Mouse (Mus musculus): ENCODE measurements around the gene Pex16. TPM values are rescaled to one million over a fixed set of nuclear protein-coding genes. Genes with fewer than 3 reads are reported as not detected.

Pex16 gene
- polyA plus RNA-seq, 1 experiment from 2014 or later, result 26.1 TPM

DNA sequence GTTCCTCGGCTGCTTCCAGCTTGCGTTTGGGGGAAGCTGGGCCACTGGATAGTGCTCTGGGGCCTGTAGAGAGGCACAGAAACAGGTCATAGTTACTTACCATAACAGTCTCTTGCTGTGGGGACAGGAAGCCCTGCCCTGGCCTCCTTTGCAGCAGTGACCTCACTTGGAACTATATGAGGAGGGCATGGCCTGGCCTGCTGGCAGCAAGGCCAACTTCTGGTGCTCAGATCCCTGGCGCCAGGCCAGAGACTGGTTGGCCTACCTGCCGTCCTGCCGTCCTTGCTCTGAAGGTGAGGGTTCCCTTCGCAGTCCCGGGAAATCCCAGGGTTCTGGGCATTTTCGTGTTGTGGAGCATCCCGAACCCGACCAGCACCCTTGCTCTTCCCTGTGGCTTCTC, 37.2 kb downstream of the Pex16 start:
- Histone ChIP-seq H3K4me1 (no peaks in the 10 kb centered on the region), H3K27me3 (ENCODE audit: low read depth, poor library complexity, severe bottlenecking) (no peaks in the 10 kb centered on the region), H3K36me3 (peaks cover 100% of the 10 kb centered on the region), H3K9me3 (replicated peaks) (no peaks in the 10 kb centered on the region), H3K4me3 (no peak overlapping the region), H3K27ac (replicated peaks) (no peak overlapping the region)
- no peak for DNase-seq (ENCODE audit: low spot score)
- 92% methylated on average over 10 of the region's 10 CpGs for WGBS

DNA sequence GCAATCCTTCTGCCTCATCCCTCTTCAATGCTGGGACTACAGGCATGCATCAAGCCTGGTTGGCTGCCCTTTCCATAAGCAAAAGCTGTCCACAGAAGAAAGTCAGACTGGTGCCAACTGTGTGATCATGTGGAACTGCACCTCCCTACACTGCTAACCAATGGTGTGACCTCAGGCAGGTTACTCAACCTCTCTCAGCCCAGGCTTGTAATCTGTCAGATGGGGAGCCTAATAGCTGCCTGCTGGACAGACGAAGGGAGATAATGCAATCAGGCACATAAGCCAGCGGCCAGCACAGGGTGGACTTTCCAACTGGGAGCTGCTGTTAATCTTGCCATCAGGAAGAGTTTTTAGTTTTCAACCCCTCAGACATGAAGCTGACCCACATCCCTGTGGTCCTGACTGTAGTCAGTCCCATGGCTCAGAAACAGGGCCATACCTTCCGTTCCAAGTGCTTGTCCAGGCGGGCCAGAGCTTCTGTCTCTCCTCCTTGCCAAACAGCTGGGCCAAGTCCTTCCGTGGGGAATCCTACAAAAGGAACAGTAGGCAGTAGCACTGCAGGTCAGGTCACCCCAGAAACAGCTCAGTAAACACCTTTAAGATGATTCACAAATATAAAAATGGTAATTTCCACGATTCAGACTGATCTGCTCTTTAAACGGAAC, 47.4 kb downstream of the Pex16 start:
- peaks cover 44% of the 10 kb centered on the region for H3K4me1 ChIP-seq
- 93% methylated on average over 7 of the region's 7 CpGs for WGBS
- H3K27me3 ChIP-seq (ENCODE audit: low read depth, poor library complexity, severe bottlenecking), result no peaks in the 10 kb centered on the region
- no peak overlapping the region for H3K27ac ChIP-seq (replicated peaks)
- H3K4me3 ChIP-seq, result no peak overlapping the region
- no peaks in the 10 kb centered on the region for H3K9me3 ChIP-seq (replicated peaks)
- H3K36me3 ChIP-seq, result peaks cover 94% of the 10 kb centered on the region
- DNase-seq (ENCODE audit: low spot score), result no peak

DNA sequence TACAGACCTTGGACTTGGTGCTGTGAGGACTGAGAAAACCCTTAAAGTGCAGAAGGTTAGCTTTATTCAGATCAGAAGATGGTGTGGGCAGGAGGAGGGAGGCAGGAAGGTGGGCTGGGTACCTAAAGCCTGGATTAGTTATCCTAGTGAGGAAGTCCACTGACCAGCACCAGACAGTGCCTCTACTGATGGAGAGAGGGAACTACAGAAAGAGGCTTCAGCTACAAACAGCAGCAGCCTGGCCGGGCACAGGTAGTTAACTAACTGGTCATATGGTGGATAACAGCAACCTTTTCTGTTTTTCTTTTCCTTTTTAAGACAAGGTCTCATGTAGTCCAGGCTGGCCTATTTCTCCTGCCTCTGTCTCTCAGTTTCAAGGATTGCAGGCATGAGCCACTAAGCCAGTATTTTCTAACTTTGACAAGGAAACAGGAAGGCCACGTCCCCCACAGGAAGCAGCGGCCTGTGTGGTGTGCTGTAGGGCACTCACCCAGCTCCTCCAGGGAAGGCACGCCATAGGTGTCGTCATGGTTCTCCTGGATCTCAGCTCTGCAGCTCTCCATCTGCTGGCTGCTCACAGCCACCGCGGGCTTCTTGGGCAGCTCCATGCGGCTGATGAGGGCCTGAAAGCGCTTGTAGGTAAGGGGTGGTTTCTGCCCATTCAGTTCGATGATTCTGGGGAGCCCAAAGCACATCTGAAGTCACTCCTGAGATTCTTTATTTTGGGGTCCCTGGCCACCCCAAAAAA, 48.1 kb downstream of the Pex16 start:
- no peaks in the 10 kb centered on the region for H3K27me3 ChIP-seq (ENCODE audit: low read depth, poor library complexity, severe bottlenecking)
- H3K4me3 ChIP-seq, result no peak overlapping the region
- peaks cover 87% of the 10 kb centered on the region for H3K36me3 ChIP-seq
- DNase-seq (ENCODE audit: low spot score), result no peak
- WGBS, result 77% methylated on average over 10 of the region's 10 CpGs
- peak overlapping the region; percentile 92 for H3K27ac ChIP-seq (replicated peaks)
- H3K9me3 ChIP-seq (replicated peaks), result no peaks in the 10 kb centered on the region
- H3K4me1 ChIP-seq, result peaks cover 51% of the 10 kb centered on the region

DNA sequence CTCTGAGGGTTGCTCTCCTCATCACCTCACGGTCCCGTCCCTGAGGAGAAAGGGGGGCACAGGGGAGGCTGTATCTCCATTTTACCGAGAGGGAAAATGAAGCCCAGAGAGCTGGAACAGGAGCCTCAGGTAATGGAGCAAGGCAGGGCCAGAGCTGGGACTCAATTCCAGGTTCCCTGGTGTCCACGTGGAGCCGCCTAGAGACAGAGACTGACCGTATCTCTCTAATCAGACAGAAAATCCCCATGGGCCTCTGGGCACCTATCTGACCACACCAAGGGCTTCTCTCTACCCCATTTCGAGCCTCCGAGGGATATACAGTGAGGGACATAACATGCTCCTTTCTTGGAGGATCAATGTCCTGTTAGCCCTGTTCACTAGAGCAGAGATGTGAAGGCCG, 48.7 kb downstream of the Pex16 start:
- H3K4me3 ChIP-seq, result no peak overlapping the region
- H3K27me3 ChIP-seq (ENCODE audit: low read depth, poor library complexity, severe bottlenecking), result no peaks in the 10 kb centered on the region
- H3K27ac ChIP-seq (replicated peaks), result peak overlapping the region; percentile 92
- WGBS, result 90% methylated on average over 9 of the region's 9 CpGs
- peaks cover 81% of the 10 kb centered on the region for H3K36me3 ChIP-seq
- H3K9me3 ChIP-seq (replicated peaks), result no peaks in the 10 kb centered on the region
- no peak for DNase-seq (ENCODE audit: low spot score)
- peaks cover 57% of the 10 kb centered on the region for H3K4me1 ChIP-seq

DNA sequence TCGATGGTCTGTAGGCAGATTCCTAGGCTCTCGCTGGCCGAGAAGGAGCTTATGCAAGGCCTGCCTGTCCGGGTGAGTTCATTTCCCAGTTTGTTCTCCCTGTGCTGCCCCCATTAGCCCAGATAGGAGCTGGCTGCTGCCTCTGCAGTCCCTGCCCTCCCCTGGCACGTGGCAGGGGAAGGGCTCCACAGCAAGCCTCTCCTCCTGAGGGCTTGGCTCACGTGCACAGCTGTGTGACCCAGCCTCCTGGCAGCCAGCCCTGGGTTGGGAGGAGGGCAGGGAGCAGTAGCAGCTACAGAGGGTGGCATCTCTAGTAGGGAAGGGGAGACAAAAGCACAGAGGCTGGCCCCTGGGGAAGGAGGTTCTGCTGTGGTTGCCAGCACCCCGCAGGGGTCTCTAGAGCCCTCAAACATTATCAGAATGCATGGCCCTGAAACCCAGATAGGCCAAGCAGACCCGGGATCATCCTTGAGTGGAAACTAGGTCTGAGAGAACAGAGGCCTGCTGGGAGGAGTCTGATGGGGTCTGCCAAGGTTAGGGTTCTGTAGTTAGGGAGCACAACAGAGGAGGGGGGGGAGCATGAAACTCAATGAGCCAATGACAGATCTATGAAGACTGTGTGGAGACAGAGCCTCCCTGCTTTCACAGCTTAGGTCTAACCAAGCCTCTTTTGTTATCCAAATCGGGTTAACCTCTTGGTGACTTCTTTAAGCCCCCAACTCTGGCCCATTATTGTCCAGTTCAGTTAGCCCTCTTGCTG, 49.4 kb downstream of the Pex16 start:
- Histone ChIP-seq H3K4me3 (peak overlapping the region; percentile 34), H3K9me3 (replicated peaks) (no peaks in the 10 kb centered on the region), H3K4me1 (peaks cover 64% of the 10 kb centered on the region), H3K27me3 (ENCODE audit: low read depth, poor library complexity, severe bottlenecking) (no peaks in the 10 kb centered on the region), H3K27ac (replicated peaks) (peak overlapping the region; percentile 92), H3K36me3 (peaks cover 74% of the 10 kb centered on the region)
- DNase-seq (ENCODE audit: low spot score), result peak; percentile 40
- 74% methylated on average over 9 of the region's 9 CpGs for WGBS

DNA sequence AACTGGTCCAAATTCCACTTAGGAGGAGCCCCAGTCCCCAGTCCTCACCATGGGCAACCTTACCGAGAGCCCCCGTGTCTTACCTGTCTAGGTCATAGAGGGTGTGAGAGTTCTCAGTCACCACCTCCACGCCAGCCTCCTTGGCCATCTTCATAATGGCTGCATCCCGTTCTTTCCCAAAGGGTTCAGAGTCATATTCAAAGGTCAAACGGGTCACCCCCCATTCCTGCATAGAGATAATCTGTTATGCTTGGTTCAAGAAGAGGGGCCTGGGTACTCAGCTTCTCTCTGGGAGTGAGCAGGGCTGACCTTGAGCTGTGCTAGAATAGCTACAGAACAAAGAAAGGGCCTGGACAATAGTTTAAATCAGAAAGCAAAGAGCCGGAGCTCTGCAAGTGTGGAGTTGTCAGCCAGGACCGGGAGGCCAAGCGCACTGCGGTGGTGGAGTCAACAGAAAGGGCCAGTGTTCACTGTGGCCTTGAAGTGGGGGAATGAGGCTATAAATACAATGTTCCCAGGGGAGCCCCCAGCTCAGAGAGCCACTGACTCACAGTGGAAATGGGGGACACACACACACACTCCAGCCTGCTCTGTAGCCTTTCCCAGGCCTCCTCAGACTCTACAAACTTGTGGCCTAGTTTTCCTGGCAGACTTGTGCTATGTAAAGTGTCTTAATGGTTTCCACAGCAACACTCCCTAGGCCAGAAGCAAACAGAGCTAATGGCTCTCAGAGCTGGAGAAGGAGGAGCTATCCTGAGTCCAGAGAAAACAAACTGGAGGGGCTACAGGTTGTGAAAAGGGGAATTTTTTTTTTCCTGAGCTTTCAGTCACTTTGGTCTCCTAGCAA, 50.2 kb downstream of the Pex16 start:
- H3K27me3 ChIP-seq (ENCODE audit: low read depth, poor library complexity, severe bottlenecking), result no peaks in the 10 kb centered on the region
- 45% methylated on average over 9 of the region's 9 CpGs for WGBS
- peak overlapping the region; percentile 34 for H3K4me3 ChIP-seq
- peak overlapping the region; percentile 92 for H3K27ac ChIP-seq (replicated peaks)
- peaks cover 66% of the 10 kb centered on the region for H3K36me3 ChIP-seq
- peak; percentile 59 for DNase-seq (ENCODE audit: low spot score)
- no peaks in the 10 kb centered on the region for H3K9me3 ChIP-seq (replicated peaks)
- H3K4me1 ChIP-seq, result peaks cover 70% of the 10 kb centered on the region

- Histone ChIP-seq H3K4me3 (peak overlapping the region; percentile 34; the same call in 1 of the 2 replicates), H3K36me3 (peaks cover 59% of the 10 kb centered on the region), H3K4me1 (peaks cover 77% of the 10 kb centered on the region), H3K9me3 (replicated peaks) (no peaks in the 10 kb centered on the region), H3K27ac (replicated peaks) (peak overlapping the region; percentile 92), H3K27me3 (ENCODE audit: low read depth, poor library complexity, severe bottlenecking) (no peaks in the 10 kb centered on the region)
- DNase-seq (ENCODE audit: low spot score), result no peak
- WGBS, result 80% methylated on average over 4 of the region's 4 CpGs
Measured at GRCm38 (mm10) chr2:92425366-92425765, 50.9 kb downstream of the Pex16 start.

DNA sequence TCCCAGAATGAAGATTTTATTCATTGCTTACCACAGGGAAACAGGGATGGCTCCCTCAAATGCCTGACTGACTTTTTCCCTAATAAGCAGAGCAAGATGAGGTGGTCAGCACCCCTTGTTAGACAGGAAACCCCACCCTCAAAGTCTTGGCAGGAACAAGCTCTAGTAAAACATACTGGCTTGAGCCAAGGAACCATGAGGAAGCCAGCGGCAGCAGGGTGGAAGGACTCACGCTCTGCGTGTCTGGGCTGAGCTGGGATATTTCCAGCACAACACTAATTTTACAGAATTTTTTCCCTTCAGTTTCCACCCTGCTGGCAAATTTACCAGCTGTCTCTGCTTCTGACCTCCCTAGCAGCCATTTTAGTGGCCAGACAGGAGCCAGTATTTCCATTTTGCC, 52.0 kb downstream of the Pex16 start:
- DNase-seq (ENCODE audit: low spot score), result no peak
- H3K4me3 ChIP-seq, result no peak overlapping the region
- peak overlapping the region; percentile 92 for H3K27ac ChIP-seq (replicated peaks)
- no peaks in the 10 kb centered on the region for H3K27me3 ChIP-seq (ENCODE audit: low read depth, poor library complexity, severe bottlenecking)
- peaks cover 48% of the 10 kb centered on the region for H3K36me3 ChIP-seq
- peaks cover 88% of the 10 kb centered on the region for H3K4me1 ChIP-seq
- H3K9me3 ChIP-seq (replicated peaks), result no peaks in the 10 kb centered on the region
- 92% methylated on average over 3 of the region's 3 CpGs for WGBS

GRCm38 (mm10) chr2:92427882-92428281, 53.4 kb downstream of the Pex16 start:
- peaks cover 98% of the 10 kb centered on the region for H3K4me1 ChIP-seq
- no peaks in the 10 kb centered on the region for H3K27me3 ChIP-seq (ENCODE audit: low read depth, poor library complexity, severe bottlenecking)
- WGBS, result 73% methylated on average over 6 of the region's 6 CpGs
- peak overlapping the region; percentile 92 for H3K27ac ChIP-seq (replicated peaks)
- H3K4me3 ChIP-seq, result no peak overlapping the region
- peaks cover 34% of the 10 kb centered on the region for H3K36me3 ChIP-seq
- no peak for DNase-seq (ENCODE audit: low spot score)
- no peaks in the 10 kb centered on the region for H3K9me3 ChIP-seq (replicated peaks)

DNA sequence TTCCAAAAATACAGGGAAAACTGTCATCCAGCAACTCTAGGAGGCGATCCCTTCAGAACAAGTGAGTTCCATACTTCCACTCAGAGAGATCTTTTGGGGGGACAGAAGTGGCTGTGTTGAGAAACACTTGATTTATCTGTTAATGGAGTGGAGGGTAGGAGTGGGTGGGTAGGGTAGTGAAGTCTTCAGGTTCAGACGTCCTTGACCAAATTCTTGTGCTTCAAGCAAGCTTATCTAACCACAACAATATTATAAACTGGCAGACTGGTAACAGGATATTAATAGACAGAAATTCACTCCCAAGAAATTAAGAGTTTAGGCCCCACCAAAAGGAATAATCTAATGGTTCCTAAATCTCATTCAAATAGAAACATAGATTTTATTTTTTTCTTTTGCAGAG, 55.6 kb downstream of the Pex16 start:
- H3K4me1 ChIP-seq, result peaks cover 95% of the 10 kb centered on the region
- 90% methylated on average over 2 of the region's 2 CpGs for WGBS

More for the DNA sequence above, 55.6 kb downstream of the Pex16 start:
- DNase-seq (ENCODE audit: low spot score), result no peak
- H3K9me3 ChIP-seq (replicated peaks), result no peaks in the 10 kb centered on the region
- peak overlapping the region; percentile 61 for H3K27ac ChIP-seq (replicated peaks)
- H3K27me3 ChIP-seq (ENCODE audit: low read depth, poor library complexity, severe bottlenecking), result peaks cover 4% of the 10 kb centered on the region; the same call in 1 of the 2 replicates
- H3K4me3 ChIP-seq, result no peak overlapping the region
- H3K36me3 ChIP-seq, result peaks cover 14% of the 10 kb centered on the region

All from midbrain, embryonic 10.5 days (tissue).